Mouse (Mus musculus): ENCODE results near the gene March10.

DNA sequence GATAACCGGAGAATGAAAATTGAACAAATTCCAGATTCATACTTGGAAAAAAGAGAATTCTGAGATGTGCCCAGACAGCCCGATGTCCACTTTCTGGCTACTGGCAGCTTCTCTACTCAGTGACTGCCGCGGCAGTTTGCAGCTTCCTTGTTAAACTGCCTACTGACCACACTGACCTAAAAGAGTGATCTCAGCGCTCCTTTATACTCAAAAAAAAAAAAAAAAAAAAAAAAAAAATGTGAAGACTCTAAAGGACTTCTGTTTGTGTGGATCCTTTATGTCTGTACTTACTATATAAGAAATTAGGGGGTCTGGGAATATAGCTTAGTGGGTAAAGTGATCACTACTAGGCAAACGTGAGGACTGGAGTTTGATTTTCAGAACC is 17.8 kb upstream of the March10 start:
- TF ChIP-seq CTCF (IDR thresholded peaks at IDR 0.05) (no peak), POLR2A (IDR thresholded peaks at IDR 0.05; ENCODE audit: insufficient read depth, low read depth, low read length) (no peak), EP300 (IDR thresholded peaks at IDR 0.05; ENCODE audit: insufficient read depth, low read depth, low read length) (no peak)
